Mouse (Mus musculus) limb, embryonic 13.5 days (tissue): ENCODE results near the gene Mterf1b. TPM values are rescaled to one million over a fixed set of nuclear protein-coding genes. Genes with fewer than 3 reads are reported as not detected.
"Not testable (repeated sequence)": the region's sequence is repeated elsewhere in the genome, so short reads cannot be mapped to it uniquely, and the experiment has no call there.

Experiments
- ATAC-seq: fragments of 200-750 bp; cut with Nextera tagmentation; 2 replicates; pipeline ENCODE4 v1.8.0; 2017; ENCODE audit warnings: low read depth, moderate number of reproducible peaks, moderate TSS enrichment; ENCODE audit not compliant: low FRiP score
- H3K27ac ChIP-seq: fragments of 300-500 bp; sonication (generic); 2 replicates; pipeline ENCODE4 v1.5.1; 2015; ENCODE audit warnings: inconsistent platforms, mild to moderate bottlenecking, moderate library complexity
- H3K27me3 ChIP-seq: fragments of 300-500 bp; sonication (generic); 2 replicates; pipeline ENCODE4 v1.6.1; 2015; ENCODE audit warnings: mild to moderate bottlenecking, inconsistent platforms
- H3K36me3 ChIP-seq: fragments of 300-500 bp; sonication (generic); 2 replicates; pipeline ENCODE4 v1.6.1; 2015; ENCODE audit warnings: inconsistent platforms, mild to moderate bottlenecking, moderate library complexity
- H3K4me1 ChIP-seq: fragments of 300-500 bp; sonication (generic); 2 replicates; pipeline ENCODE4 v1.6.1; 2015; ENCODE audit warnings: inconsistent platforms
- H3K4me2 ChIP-seq: fragments of 300-500 bp; sonication (generic); replicated peaks from 2 replicates; pipeline ENCODE4 v1.6.1; 2015; ENCODE audit warnings: inconsistent platforms, mild to moderate bottlenecking, moderate library complexity
- H3K4me3 ChIP-seq: fragments of 300-500 bp; sonication (generic); 2 replicates; pipeline ENCODE4 v1.5.1; 2015; ENCODE audit warnings: moderate library complexity, mild to moderate bottlenecking, inconsistent platforms
- H3K9ac ChIP-seq: fragments of 300-500 bp; sonication (generic); 2 replicates; pipeline ENCODE4 v1.6.1; 2015; ENCODE audit warnings: mild to moderate bottlenecking, inconsistent platforms
- H3K9me3 ChIP-seq: fragments of 300-500 bp; sonication (generic); 2 replicates; pipeline ENCODE4 v1.6.1; 2016; ENCODE audit warnings: inconsistent platforms
- whole genome bisulfite sequencing: fragments of 180-500 bp; shearing (Covaris S2); methylation state at CpG from one replicate; pipeline ENCODE4 v1.1.7; 2015; 5-methylcytosine and 5-hydroxymethylcytosine counted together
- polyA plus RNA-seq: library from polyadenylated mRNA; unstranded; fragments of >200 nt; fragmentation: Nextera tagmentation; extraction: Ambion mirVana; gene quantifications from 2 replicates; pipeline ENCODE4 v1.2.1, GENCODE M21; 2015

The Mterf1b gene
- polyA plus RNA-seq, 1 experiment from 2014 or later, result 3.1 TPM

DNA sequence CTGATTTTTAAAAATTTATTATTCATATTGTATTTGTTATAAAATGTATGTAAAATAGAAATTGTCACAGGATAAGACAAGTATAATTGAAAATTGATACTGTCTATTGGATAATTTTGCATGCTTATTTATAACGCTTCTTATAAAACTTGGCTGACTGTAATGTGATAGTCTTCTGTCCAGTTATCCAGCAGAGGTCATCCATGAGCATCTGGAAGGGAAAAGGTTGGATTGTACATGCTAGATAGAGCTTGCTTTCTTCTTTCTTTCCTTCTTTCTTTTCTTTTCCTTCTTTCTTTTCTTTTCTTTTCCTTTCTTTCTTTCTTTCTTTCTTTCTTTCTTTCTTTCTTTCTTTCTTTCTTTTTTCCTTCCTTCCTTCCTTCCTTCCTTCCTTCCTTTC, 2.0 kb downstream of the Mterf1b start:
- H3K9me3 ChIP-seq, result no peaks in the 10 kb centered on the region
- ATAC-seq, result no peak
- 65% methylated on average over 1 of the region's 1 CpGs for WGBS
- H3K9ac ChIP-seq, result no peak overlapping the region
- H3K4me2 ChIP-seq, result no peak overlapping the region
- H3K27ac ChIP-seq, result no peak overlapping the region
- H3K36me3 ChIP-seq, result no peaks in the 10 kb centered on the region
- peaks cover 3% of the 10 kb centered on the region; the same call in 1 of the 2 replicates for H3K4me1 ChIP-seq
- H3K4me3 ChIP-seq, result no peak overlapping the region
- H3K27me3 ChIP-seq, result no peaks in the 10 kb centered on the region

DNA sequence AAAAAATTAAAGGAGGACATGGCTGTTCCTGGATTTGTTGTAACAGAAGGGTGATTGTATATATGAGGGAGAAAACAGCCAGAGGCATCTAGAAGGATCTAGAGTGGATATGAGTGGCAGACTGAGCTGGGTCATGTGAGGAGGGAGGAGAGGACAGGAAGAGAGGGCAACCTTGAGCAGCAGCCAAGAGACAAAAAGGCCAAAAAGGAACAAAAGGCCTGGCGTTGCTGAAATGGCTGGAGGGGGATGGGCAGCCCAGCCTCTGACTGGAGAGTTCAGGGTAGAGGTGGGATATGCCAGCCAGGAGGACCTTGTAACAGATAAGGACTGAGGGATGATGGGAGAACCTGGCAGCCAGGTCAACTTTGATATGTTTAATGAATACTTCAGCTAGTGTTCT, 2.9 kb downstream of the Mterf1b start:
- Histone ChIP-seq H3K27me3 (no peaks in the 10 kb centered on the region), H3K9me3 (no peaks in the 10 kb centered on the region), H3K4me2 (no peak overlapping the region), H3K9ac (no peak overlapping the region), H3K4me3 (no peak overlapping the region), H3K4me1 (peaks cover 3% of the 10 kb centered on the region; the same call in 1 of the 2 replicates), H3K36me3 (no peaks in the 10 kb centered on the region), H3K27ac (no peak overlapping the region)
- no peak for ATAC-seq
- 76% methylated on average over 1 of the region's 1 CpGs for WGBS

DNA sequence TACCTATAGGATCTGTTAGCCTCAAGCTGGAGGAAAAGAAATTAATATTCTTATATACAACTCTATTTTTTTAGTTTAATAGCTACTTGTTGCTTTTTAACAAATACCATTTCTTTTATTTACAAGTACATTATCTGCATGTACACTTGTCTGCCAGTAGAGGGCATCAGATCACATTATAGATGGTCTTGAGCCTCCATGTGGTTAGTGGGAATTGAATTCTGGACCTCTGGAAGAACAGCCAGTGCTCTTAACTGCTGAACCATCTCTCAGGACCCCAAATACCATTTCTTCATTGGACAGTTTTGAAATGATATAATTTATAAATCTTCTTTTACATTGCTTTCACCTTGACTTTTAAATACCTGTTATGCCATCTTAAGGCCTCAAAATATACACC, 9.2 kb downstream of the Mterf1b start:
- no peak overlapping the region for H3K9ac ChIP-seq
- no peaks in the 10 kb centered on the region for H3K36me3 ChIP-seq
- no peak overlapping the region for H3K4me2 ChIP-seq
- H3K9me3 ChIP-seq, result no peaks in the 10 kb centered on the region
- no peaks in the 10 kb centered on the region for H3K4me1 ChIP-seq
- ATAC-seq, result no peak
- no peak overlapping the region for H3K27ac ChIP-seq
- no peaks in the 10 kb centered on the region for H3K27me3 ChIP-seq
- no peak overlapping the region for H3K4me3 ChIP-seq

DNA sequence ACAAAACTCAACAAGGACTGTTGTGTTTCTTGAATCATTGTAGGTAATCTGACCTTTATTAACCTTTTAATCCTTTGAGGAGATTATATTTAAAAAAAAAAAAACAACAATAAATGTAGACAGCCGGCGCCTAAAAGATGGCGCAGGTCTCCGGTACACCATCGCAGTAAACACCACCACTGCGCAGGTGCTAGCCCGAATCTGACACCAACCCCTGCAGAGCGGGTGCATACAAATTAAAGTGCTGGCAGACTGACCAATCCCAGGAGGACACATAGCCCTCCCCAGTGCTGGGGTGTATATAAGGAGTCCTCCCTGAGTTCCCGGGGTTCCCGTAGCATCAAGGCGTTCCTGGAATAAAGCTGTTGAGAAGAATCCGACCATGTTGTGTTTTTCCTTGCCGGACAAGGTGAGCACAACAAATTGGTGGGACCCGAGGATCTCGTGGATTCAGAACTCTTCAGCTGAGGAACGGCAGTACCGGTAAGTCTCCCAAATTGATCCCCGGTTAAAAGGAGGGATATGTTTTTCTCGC, 10.2 kb downstream of the Mterf1b start:
- H3K4me3 ChIP-seq, H3K27ac ChIP-seq, H3K36me3 ChIP-seq, H3K9ac ChIP-seq, H3K9me3 ChIP-seq, H3K4me2 ChIP-seq, ATAC-seq, H3K4me1 ChIP-seq, H3K27me3 ChIP-seq: not testable (repeated sequence)
- 95% methylated on average over 19 of the region's 19 CpGs for WGBS

DNA sequence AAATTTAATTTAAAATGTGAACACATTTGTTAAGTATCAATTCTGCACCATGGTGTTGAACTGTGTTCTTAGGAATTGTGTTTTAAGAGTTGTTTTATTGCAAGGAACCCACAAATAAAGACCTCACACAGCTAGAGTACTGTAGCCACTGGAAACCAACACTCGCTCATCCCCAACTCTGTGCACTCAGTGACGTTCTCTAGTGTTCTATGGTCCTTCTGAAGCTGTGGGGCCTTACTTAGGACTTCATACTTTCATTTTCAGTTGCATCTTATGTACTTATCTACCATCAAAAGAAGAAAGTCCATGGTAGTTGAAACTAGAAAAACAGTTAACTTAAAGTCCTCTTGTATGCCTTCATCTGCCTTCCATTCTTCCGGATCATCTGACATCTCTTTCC, 17.9 kb downstream of the Mterf1b start:
- H3K36me3 ChIP-seq, H3K27me3 ChIP-seq, H3K9ac ChIP-seq, H3K4me1 ChIP-seq, ATAC-seq, H3K9me3 ChIP-seq, H3K4me2 ChIP-seq, H3K4me3 ChIP-seq, H3K27ac ChIP-seq: not testable (repeated sequence)
- 97% methylated on average over 3 of the region's 3 CpGs for WGBS

DNA sequence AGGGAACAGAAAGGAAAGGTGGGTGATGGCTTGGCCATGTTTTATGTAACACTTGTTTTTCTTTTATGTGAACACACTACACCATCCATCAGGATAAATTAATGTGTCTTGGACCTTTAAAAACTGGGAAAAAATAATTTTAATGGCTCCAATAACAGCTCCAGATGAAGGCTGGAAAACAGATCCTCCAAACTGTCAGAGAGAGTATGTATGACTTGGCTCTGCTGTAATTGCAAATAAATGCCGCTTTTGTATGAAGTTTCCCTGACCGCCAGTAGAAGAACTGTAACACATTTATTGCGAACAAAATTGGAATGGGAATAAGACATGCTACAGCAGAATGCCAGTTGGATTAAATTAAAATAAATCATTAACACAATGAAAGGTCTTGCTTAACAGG, 29.1 kb downstream of the Mterf1b start:
- H3K4me1 ChIP-seq, result peaks cover 16% of the 10 kb centered on the region; the same call in 1 of the 2 replicates
- ATAC-seq, result no peak
- no peak overlapping the region for H3K4me2 ChIP-seq
- H3K27ac ChIP-seq, result no peak overlapping the region
- no peak overlapping the region for H3K4me3 ChIP-seq
- no peaks in the 10 kb centered on the region for H3K36me3 ChIP-seq
- H3K9me3 ChIP-seq, result no peaks in the 10 kb centered on the region
- H3K27me3 ChIP-seq, result no peaks in the 10 kb centered on the region
- H3K9ac ChIP-seq, result no peak overlapping the region
- 33% methylated on average over 3 of the region's 3 CpGs for WGBS

DNA sequence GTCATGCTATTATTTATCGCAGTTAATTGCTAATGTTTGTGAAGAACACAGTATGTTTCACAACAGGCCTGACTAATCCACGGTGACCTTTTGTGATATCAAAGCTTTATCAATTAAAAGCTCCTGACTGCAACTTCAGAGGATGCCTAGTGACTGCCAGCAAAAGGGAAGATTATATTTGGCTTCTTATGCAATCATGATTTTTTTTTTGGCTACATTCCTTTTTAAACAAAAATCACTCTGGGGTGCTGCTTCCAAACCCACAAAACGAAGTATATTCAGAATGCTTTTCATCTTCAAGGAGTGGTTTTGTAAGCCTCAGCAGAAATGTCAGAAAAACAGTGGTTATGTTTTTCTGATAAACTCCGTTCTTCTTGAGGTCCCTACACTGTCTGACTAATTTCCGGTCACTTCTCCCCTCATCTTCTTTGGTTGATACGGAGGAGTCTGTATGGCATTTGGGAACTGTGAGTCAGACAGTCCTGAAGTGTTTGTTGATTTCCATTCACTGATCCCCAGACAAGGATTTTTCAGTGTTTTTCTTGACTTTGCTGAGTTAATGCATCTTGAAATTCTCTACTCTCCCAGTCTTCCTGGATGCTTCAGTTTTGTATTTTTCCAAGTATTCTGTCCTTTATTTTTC, 29.9 kb downstream of the Mterf1b start:
- Histone ChIP-seq H3K27me3 (no peaks in the 10 kb centered on the region), H3K36me3 (no peaks in the 10 kb centered on the region), H3K9ac (no peak overlapping the region), H3K4me3 (no peak overlapping the region), H3K4me1 (peaks cover 16% of the 10 kb centered on the region; the same call in 1 of the 2 replicates), H3K4me2 (no peak overlapping the region), H3K9me3 (no peaks in the 10 kb centered on the region), H3K27ac (no peak overlapping the region)
- 76% methylated on average over 6 of the region's 6 CpGs for WGBS
- ATAC-seq, result no peak

DNA sequence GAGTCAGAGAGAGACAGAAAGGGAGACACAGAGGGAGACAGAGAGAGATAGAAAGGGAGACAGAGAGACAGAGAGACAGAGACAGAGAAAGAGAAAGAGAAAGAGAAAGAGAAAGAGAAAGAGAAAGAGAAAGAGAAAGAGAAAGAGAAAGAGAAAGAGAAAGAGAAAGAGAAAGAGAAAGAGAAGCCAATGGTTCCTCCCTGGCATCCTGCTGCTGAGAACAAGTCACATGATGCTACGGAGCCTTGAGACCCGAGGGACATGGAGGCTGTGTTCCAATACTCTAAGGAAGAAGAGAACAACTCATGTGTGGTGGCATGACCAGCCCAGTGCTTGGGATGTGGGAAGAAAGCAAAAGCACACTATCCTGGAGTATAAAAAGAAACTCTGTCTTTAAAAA, 40.0 kb downstream of the Mterf1b start:
- WGBS, result 79% methylated on average over 2 of the region's 2 CpGs
- Histone ChIP-seq H3K9me3 (no peaks in the 10 kb centered on the region), H3K36me3 (no peaks in the 10 kb centered on the region), H3K4me2 (no peak overlapping the region), H3K4me1 (no peaks in the 10 kb centered on the region), H3K27ac (no peak overlapping the region), H3K9ac (no peak overlapping the region), H3K27me3 (no peaks in the 10 kb centered on the region), H3K4me3 (no peak overlapping the region)
- no peak for ATAC-seq

DNA sequence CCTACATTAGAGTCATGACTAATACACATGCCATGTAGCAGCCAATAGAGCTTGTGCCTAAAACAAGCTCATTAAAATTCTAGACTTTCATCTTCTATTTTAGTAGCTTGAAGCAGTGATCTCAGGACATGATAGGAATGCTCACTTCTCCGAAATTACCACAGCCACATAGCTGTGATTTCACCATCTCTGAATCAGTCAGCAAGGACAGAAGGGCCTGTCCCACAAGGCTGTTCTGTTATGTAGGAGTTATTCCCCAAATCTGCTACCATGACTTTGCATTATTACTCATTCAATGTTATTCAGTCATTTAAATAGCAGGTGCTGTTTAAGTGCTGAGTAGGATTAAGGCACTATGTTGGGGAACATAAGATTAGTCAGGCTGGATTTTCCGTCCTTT, 42.3 kb downstream of the Mterf1b start:
- Histone ChIP-seq H3K4me1 (no peaks in the 10 kb centered on the region), H3K27me3 (no peaks in the 10 kb centered on the region), H3K9me3 (no peaks in the 10 kb centered on the region), H3K36me3 (no peaks in the 10 kb centered on the region), H3K4me2 (no peak overlapping the region), H3K9ac (no peak overlapping the region), H3K27ac (no peak overlapping the region), H3K4me3 (no peak overlapping the region)
- ATAC-seq, result no peak
- 83% methylated on average over 2 of the region's 2 CpGs for WGBS

DNA sequence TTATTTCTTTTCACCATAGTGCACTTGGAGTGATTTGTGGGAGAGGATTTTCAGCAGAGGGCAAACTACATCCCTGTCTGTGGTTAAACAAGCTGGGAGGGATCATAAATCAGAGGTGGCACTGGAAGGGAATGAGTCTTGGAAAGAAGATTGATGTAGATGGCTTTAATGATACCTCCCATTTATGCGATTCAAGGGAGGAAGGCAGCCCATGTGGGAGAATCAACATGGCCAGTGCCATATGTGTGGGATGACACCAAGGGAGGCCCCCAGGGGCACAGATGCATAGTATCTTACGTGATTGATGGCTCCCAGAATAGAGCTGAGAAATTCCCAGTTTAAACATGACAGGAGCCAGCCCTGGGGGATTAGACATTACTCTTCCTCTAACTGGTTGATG, 48.0 kb downstream of the Mterf1b start:
- Histone ChIP-seq H3K4me1 (no peaks in the 10 kb centered on the region), H3K9me3 (no peaks in the 10 kb centered on the region), H3K27ac (no peak overlapping the region), H3K4me3 (no peak overlapping the region), H3K9ac (no peak overlapping the region), H3K4me2 (no peak overlapping the region), H3K27me3 (no peaks in the 10 kb centered on the region), H3K36me3 (no peaks in the 10 kb centered on the region)
- WGBS, result 53% methylated on average over 2 of the region's 2 CpGs
- ATAC-seq, result no peak

DNA sequence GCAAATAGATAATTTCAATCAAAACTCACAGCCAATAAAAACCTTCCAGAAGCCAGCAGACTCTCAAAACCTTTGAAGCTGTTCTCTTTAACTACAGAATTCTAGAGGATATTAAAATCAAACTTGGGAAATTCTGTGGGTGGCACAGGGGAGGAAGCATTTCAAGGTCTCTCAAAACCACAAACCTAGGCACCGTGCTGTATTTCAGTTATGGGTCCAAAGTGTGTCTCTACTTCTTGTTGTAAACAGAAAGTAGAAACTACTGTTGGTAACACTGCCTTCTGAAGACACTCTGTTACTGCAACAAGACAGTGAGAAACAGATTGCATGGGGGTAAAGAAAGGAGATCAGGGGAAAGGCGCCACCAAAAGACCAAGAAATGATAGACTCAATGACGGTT, 52.8 kb downstream of the Mterf1b start:
- H3K9ac ChIP-seq, result no peak overlapping the region
- 72% methylated on average over 3 of the region's 3 CpGs for WGBS
- no peak overlapping the region for H3K27ac ChIP-seq
- no peaks in the 10 kb centered on the region for H3K36me3 ChIP-seq
- no peak for ATAC-seq
- no peak overlapping the region for H3K4me3 ChIP-seq
- H3K9me3 ChIP-seq, result no peaks in the 10 kb centered on the region
- peaks cover 9% of the 10 kb centered on the region for H3K4me1 ChIP-seq
- no peaks in the 10 kb centered on the region for H3K27me3 ChIP-seq
- H3K4me2 ChIP-seq, result no peak overlapping the region

DNA sequence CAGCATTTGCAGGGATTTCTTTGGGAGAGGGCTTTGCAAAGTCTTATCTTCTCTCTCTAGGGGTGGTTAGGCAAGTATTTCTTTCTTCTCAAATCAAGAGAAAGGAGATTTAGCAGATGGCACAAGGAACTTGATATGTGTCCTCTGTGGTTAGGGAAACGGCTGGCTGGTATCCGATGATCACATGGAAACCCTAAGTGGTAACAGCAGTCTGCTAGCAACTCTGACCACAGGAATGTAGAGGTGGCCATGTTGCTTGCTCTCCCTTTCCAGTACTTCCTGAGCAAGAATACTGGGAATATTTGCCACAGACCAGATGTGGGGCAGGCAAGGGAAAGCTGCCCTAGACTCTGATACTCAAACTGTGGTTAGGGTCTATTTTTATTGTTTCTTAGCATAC, 53.9 kb downstream of the Mterf1b start:
- H3K4me1 ChIP-seq, result peaks cover 9% of the 10 kb centered on the region
- H3K27me3 ChIP-seq, result no peaks in the 10 kb centered on the region
- no peak overlapping the region for H3K4me3 ChIP-seq
- no peak overlapping the region for H3K4me2 ChIP-seq
- whole genome bisulfite sequencing, result 27% methylated on average over 2 of the region's 2 CpGs
- no peaks in the 10 kb centered on the region for H3K36me3 ChIP-seq
- no peak overlapping the region for H3K27ac ChIP-seq
- H3K9ac ChIP-seq, result no peak overlapping the region
- H3K9me3 ChIP-seq, result no peaks in the 10 kb centered on the region
- no peak; the same call in 1 of the 2 replicates for ATAC-seq
